Mouse (Mus musculus): Measurements from ENCODE around the gene Gm49711. TPM values are rescaled to one million over a fixed set of nuclear protein-coding genes. Genes with fewer than 3 reads are reported as not detected.

Gene Gm49711
- polyA plus RNA-seq (2012; fragmentation: generic; extraction: Trizol), result under 1 TPM; 0.35 to 0.42 TPM

GRCm38 (mm10) chr16:92057852-92058643, at the start of gene Gm49711, which contains the start of the genes Mrps6 and Slc5a3:
TSS of gene Gm49711 (plus strand) at chr16:92058316.
TSS of gene Mrps6 (plus strand) at chr16:92058270.
TSS of gene Slc5a3 (plus strand) at chr16:92058322.

Other genes with a start within 250 kb of the Gm49711 start
- gene Mrps6, start within 50 bp of the Gm49711 start, polyA plus RNA-seq (2012; fragmentation: generic; extraction: Trizol), result 100 to 1,000 TPM; 480 to 691 TPM
- 1 to 10 TPM in 1 of 2 experiments, under 1 TPM in 1; 0.71 to 3.8 TPM for gene Slc5a3, start within 50 bp of the Gm49711 start, polyA plus RNA-seq (2012; fragmentation: generic; extraction: Trizol)
- gene Kcne2, start 234.1 kb downstream of the Gm49711 start, polyA plus RNA-seq (2012; fragmentation: generic; extraction: Trizol), result under 1 TPM in 1 of 2 experiments, not detected in 1; 0.05 TPM
- 100 to 1,000 TPM in 1 of 2 experiments, 10 to 100 TPM in 1; 70.2 to 175 TPM for gene Smim11, start 243.0 kb downstream of the Gm49711 start, polyA plus RNA-seq (2012; fragmentation: generic; extraction: Trizol)

Data from C3H10T1/2 (cell line).